Mouse (Mus musculus) kidney, postnatal 0 days (tissue): ENCODE results near the gene Tmem117. TPM values are rescaled to one million over a fixed set of nuclear protein-coding genes. Genes with fewer than 3 reads are reported as not detected.

Source experiments
- ATAC-seq: fragments of 200-750 bp; cut with Nextera tagmentation; replicated peaks from 2 replicates; pipeline ENCODE4 v1.8.0; 2017; ENCODE audit warnings: low read depth, moderate number of reproducible peaks, moderate TSS enrichment, moderate library complexity; ENCODE audit not compliant: low FRiP score
- DNase-seq: peaks from one replicate; pipeline ENCODE4 v3.0.0-alpha.2; 2016; ENCODE audit warnings: low spot score
- H3K27ac ChIP-seq: fragments of 300-500 bp; sonication (generic); 2 replicates; pipeline ENCODE4 v1.5.1; 2014; ENCODE audit warnings: mild to moderate bottlenecking
- H3K27me3 ChIP-seq: fragments of 300-500 bp; sonication (generic); 2 replicates; pipeline ENCODE4 v1.6.1; 2014; ENCODE audit warnings: low read length, mixed read lengths; ENCODE audit not compliant: insufficient read depth
- H3K36me3 ChIP-seq: fragments of 300-500 bp; sonication (generic); 2 replicates; pipeline ENCODE4 v1.6.1; 2014; ENCODE audit warnings: low read length, mixed read lengths; ENCODE audit not compliant: insufficient read depth
- H3K4me1 ChIP-seq: fragments of 300-500 bp; sonication (generic); replicated peaks from 2 replicates; pipeline ENCODE4 v1.6.1; 2014; ENCODE audit warnings: antibody characterized with exemption, low read length, mixed read lengths; ENCODE audit not compliant: insufficient read depth
- H3K4me2 ChIP-seq: fragments of 300-500 bp; sonication (generic); 2 replicates; pipeline ENCODE4 v1.6.1; 2014; ENCODE audit warnings: mild to moderate bottlenecking, low read length, moderate library complexity, mixed read lengths
- H3K4me3 ChIP-seq: fragments of 300-500 bp; sonication (generic); replicated peaks from 2 replicates; pipeline ENCODE4 v1.5.1; 2014; ENCODE audit warnings: low read depth, low read length
- H3K9ac ChIP-seq: fragments of 300-500 bp; sonication (generic); 2 replicates; pipeline ENCODE4 v1.6.1; 2014; ENCODE audit warnings: low read depth, low read length
- H3K9me3 ChIP-seq: fragments of 300-500 bp; sonication (generic); replicated peaks from 2 replicates; pipeline ENCODE4 v1.6.1; 2016; ENCODE audit warnings: low read length, inconsistent platforms, mixed read lengths
- CTCF ChIP-seq: IDR thresholded peaks from 2 replicates; pipeline ENCODE4 v1.5.1; 2016; ENCODE audit warnings: antibody characterized with exemption, low read depth, mild to moderate bottlenecking, moderate library complexity
- WGBS: fragments of 180-500 bp; shearing (Covaris S2); extraction: QIAGEN DNeasy Blood & Tissue Kit; methylation state at CpG from one replicate; pipeline ENCODE4 v1.1.7; 2014; 5-methylcytosine and 5-hydroxymethylcytosine counted together
- polyA plus RNA-seq: library from polyadenylated mRNA; unstranded; fragments of >200 nt; fragmentation: Nextera tagmentation; extraction: Ambion mirVana; gene quantifications from 2 replicates; pipeline ENCODE4 v1.2.1, GENCODE M21; 2015

Gene Tmem117
- polyA plus RNA-seq, 1 experiment from 2014 or later: 24.3 TPM

DNA sequence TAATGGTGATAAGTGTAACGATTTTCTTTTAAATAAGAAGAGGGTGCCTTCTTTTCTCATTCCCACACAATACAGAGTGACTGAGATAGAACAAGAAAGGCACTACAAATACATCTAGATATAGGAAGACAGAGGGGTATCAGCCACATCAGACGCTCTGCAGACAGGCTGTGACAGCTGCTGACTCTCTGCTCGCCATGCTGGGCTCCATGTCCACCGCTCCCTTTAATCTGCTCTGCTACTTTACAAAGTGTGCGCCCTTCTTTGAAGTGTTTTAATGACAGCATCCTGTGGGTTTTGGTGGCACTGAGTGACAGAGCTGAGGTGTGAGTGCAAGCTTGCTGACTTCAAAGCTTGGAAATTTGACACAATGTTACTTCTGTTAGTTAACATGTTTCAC is 314.9 kb downstream of the Tmem117 start:
- Histone ChIP-seq H3K27ac (no peak overlapping the region), H3K9ac (no peak overlapping the region), H3K36me3 (no peaks in the 10 kb centered on the region), H3K9me3 (no peaks in the 10 kb centered on the region), H3K4me1 (no peaks in the 10 kb centered on the region), H3K27me3 (no peaks in the 10 kb centered on the region), H3K4me3 (no peak overlapping the region), H3K4me2 (no peak overlapping the region)
- no peak for TF ChIP-seq CTCF
- ATAC-seq (no peak), DNase-seq (no peak)
- WGBS: 43% methylated on average over 5 of the region's 5 CpGs

DNA sequence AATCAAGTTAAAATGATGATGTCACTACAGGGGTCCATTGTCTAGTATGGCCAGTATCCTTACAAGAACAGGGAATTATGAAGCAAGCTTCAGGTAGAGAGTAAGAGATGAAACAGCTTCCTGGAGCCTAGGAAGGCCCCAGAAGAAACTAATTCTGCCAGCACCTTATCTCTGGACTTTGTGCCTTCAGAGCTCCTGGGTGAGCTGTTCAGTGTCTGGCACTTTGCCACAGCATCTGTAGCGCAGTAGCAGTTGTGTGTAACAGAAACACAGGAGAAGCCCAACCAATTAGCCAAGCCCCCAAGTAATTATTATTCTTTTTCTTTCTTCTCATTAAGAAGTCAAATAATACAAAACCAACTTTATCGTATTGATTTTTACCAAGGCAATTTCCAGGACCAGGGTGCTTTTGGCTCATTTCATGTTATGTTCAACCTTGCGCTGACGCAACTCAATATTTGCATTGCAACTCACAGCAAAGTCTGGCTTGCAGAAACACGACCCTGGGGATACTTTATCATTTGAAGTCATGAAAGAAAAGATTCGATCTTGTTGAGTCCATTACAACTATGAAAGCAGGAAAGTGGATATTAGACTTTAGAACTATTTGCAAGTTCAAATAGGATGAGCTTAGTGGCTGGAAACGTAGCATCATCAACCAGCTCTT is 322.5 kb downstream of the Tmem117 start:
- WGBS: 84% methylated on average over 7 of the region's 7 CpGs
- H3K36me3 ChIP-seq: no peaks in the 10 kb centered on the region
- DNase-seq: no peak
- no peak overlapping the region for H3K4me2 ChIP-seq
- no peak overlapping the region for H3K4me3 ChIP-seq
- H3K9ac ChIP-seq: no peak overlapping the region
- no peak for TF ChIP-seq CTCF
- H3K27ac ChIP-seq: no peak overlapping the region
- no peak for ATAC-seq
- H3K9me3 ChIP-seq: no peaks in the 10 kb centered on the region
- H3K4me1 ChIP-seq: no peaks in the 10 kb centered on the region
- no peaks in the 10 kb centered on the region for H3K27me3 ChIP-seq

DNA sequence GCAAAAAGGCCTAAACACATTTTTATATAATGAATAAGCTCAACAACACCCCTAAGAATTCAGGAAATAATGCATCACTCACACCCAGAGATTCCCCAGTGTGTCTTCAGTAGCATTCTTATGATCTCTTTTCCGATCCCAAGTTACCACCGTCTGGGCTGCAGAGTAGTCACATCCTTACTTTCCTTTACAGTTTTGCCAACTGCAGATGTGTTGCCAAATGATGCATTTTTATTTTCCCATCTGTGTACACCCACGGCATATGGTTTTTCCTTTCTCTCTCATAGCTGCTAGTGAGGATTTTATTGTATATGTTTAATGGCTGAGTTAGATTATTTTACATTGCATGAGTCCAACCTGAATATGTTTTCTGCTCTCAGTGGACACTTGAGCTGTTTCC is 327.7 kb downstream of the Tmem117 start:
- Histone ChIP-seq H3K9me3 (no peaks in the 10 kb centered on the region), H3K36me3 (no peaks in the 10 kb centered on the region), H3K27ac (no peak overlapping the region), H3K4me3 (no peak overlapping the region), H3K27me3 (no peaks in the 10 kb centered on the region), H3K9ac (no peak overlapping the region), H3K4me1 (no peaks in the 10 kb centered on the region), H3K4me2 (no peak overlapping the region)
- TF ChIP-seq CTCF: no peak
- DNase-seq (no peak), ATAC-seq (no peak)
- WGBS: 68% methylated on average over 3 of the region's 3 CpGs

DNA sequence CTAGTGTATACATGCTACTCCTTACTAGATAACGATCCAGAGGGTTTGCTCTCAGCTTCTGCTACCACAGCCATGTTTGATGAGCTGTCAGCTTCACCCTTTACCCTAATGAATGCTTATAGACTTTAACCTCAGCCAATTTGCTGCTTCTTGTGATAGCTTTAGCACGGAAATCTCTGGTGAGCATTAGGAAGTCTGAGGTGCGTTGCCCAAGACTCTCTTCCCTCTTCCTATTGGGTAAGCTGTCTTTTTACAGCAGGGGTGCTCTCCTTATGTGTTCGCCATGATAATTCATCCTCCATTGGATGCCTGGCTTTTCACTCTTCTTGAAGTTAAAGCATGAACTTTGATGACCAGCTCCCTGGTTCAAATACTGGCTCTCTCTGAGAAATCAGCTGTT is 328.2 kb downstream of the Tmem117 start:
- WGBS: 85% methylated on average over 4 of the region's 4 CpGs
- Histone ChIP-seq H3K9ac (no peak overlapping the region), H3K36me3 (no peaks in the 10 kb centered on the region), H3K4me1 (no peaks in the 10 kb centered on the region), H3K9me3 (no peaks in the 10 kb centered on the region), H3K4me2 (no peak overlapping the region), H3K27ac (no peak overlapping the region), H3K4me3 (no peak overlapping the region), H3K27me3 (no peaks in the 10 kb centered on the region)
- TF ChIP-seq CTCF: no peak
- ATAC-seq: no peak
- no peak for DNase-seq

DNA sequence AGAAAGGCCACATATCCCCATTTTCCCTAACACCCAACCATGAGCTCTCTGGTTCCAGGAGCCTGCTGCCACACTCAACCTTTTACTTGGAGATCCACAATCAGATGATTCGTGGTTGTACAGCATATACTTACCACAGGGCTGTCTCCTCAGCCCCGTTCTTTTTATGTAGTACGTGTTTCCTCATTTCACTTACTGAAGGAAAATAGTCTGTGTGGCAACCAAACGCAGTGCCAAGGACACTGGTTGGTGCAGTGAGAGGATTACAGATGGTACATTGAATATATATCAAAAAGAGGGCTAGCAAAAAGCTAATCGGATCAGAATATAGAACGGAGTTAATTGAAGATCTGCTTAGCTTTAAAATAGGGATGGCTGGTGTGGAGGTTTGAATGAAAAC is 338.0 kb downstream of the Tmem117 start:
- Histone ChIP-seq H3K27ac (no peak overlapping the region), H3K4me1 (no peaks in the 10 kb centered on the region), H3K36me3 (no peaks in the 10 kb centered on the region), H3K4me3 (no peak overlapping the region), H3K9me3 (no peaks in the 10 kb centered on the region), H3K4me2 (no peak overlapping the region), H3K27me3 (no peaks in the 10 kb centered on the region), H3K9ac (no peak overlapping the region)
- no peak for TF ChIP-seq CTCF
- ATAC-seq (no peak), DNase-seq (no peak)
- WGBS: 89% methylated on average over 6 of the region's 6 CpGs

DNA sequence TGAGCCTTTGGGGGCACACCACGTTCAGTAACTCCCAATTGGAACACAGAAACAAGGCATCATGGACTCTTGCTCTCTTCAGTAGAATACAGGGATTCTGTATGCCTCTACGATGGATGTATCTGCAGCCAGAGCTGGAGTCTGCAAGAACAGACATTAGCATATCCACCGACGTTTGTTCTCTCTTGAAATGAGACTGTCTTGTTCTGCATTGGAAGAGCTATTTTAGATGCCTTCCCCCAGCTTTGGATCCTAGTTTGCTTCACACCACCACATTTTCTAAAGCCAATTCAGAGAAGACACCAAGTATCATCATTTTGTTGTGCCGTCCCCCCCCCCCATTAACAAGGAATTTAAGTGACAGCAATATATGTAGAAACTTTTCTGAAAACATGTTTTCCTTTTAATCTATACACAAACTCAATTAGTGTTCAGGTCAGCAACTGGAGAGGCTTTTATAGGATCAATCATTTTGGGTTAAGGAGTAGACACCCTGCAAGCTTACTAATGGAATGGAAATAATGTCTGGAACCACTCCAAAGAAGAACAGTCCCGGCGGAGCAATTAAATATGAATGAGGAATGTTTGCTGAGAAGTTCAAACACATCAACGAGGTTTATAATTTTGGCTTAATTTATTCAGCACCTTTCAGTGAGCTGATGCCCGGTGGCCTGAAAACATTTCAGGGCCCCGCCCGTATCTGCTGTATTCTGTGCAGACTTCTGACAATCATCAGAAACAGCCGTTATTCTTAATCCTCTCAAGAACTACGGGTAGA is 339.6 kb downstream of the Tmem117 start:
- no peaks in the 10 kb centered on the region for H3K36me3 ChIP-seq
- WGBS: 72% methylated on average over 13 of the region's 13 CpGs
- H3K27ac ChIP-seq: no peak overlapping the region
- no peaks in the 10 kb centered on the region for H3K9me3 ChIP-seq
- DNase-seq: peak; percentile 3
- no peak for TF ChIP-seq CTCF
- H3K4me2 ChIP-seq: no peak overlapping the region
- no peak for ATAC-seq
- H3K4me3 ChIP-seq: no peak overlapping the region
- H3K4me1 ChIP-seq: no peaks in the 10 kb centered on the region
- H3K27me3 ChIP-seq: no peaks in the 10 kb centered on the region
- H3K9ac ChIP-seq: no peak overlapping the region

DNA sequence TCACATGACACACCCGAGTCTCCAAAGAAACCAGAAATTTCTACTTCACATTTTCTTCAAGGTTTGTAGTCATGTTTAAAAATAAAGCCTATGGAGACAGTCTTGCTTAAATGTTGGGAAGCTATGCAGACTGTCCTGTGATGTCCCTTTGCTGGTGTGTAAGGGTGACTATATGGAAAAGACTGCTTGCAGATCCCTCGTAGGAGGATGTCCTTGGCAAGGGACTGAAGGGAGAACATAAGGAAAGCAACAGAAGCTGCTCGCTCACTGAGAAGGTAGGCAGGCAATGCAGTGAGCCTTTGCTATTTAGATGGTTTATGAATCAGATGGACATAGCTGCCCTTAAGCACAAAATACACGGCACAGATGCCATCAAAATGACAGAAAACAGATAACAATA is 352.8 kb downstream of the Tmem117 start:
- no peaks in the 10 kb centered on the region for H3K9me3 ChIP-seq
- no peaks in the 10 kb centered on the region for H3K36me3 ChIP-seq
- no peak for TF ChIP-seq CTCF
- no peaks in the 10 kb centered on the region for H3K4me1 ChIP-seq
- no peak overlapping the region for H3K9ac ChIP-seq
- H3K4me2 ChIP-seq: no peak overlapping the region
- H3K27ac ChIP-seq: no peak overlapping the region
- no peak for DNase-seq
- ATAC-seq: no peak
- H3K27me3 ChIP-seq: no peaks in the 10 kb centered on the region
- no peak overlapping the region for H3K4me3 ChIP-seq
- 81% methylated on average over 4 of the region's 4 CpGs for WGBS
